Mouse (Mus musculus) testis, postnatal 14 days (tissue): ENCODE results near the gene Cstf1.

ENCODE experiments used
- DNase-seq: peaks from one replicate; pipeline ENCODE4 v3.0.0; 2021; ENCODE audit warnings: low spot score

Cstf1 gene

DNA sequence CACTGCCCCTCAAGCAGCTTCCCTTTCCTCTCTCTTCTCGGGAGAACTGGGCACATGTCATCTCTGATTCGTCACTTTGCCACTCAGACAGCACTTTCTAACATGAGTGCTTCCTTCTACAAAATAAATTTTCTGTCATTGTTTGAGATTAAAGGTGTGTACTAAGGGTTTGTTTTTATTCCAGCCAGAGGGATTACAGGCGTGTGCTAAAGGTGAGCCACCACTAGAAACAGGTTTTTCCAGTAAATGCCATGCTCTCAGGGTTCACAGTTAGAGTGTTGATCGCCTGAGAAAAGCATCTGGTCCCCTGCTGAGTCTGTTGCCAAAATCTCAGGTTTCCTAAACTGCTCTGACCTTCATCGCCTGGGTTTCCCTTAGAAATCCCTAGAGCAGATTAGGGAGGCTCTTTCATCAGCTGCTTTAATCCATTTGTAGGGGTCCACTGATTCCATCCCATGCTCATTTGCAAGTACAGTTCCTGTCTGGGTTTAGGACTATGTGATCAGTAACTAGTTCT, 6.6 kb downstream of the Cstf1 start:
- DNase-seq: no peak

GRCm38 (mm10) chr2:172378332-172378731, 7.9 kb downstream of the Cstf1 start:
- no peak for DNase-seq

DNA sequence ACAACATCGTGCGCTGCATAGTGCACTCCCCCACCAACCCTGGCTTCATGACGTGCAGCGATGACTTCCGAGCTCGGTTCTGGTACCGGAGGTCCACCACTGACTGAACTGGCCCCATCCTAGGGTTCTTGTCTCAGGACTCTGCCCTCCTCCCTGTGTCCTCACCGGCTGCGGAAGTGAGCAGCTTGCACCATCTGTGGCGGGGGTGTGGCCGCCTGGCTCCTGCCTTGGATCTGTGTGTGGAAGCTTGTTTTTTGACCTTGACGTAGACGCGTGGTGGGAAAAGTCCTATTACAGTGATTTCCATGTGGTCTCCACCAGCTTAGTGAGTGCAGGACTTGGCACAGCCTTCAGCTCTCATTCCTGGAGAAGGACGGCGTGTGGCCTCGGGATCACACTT, 10.0 kb downstream of the Cstf1 start:
- no peak for DNase-seq

GRCm38 (mm10) chr2:172381341-172381740, 10.9 kb downstream of the Cstf1 start:
- no peak for DNase-seq

DNA sequence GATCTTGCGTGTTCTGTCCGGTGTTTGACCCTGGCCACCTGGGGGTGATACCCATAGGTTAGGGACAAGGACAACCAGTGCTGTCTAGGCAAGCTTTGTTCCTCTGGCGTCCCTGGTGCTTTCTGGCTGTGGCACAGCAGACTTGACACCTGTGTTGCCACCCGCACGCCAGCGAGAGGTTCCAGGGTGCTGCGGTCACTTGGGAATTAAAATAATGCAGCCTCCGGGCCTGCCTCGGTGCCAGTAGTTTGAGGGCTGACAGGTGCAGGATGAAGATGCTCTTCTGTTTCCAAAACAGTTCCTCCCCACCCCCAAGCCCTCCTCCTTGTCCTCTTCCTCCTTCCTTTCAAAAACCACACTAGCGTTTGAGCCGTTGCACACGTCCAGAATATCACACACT, 11.4 kb downstream of the Cstf1 start:
- DNase-seq: no peak

DNA sequence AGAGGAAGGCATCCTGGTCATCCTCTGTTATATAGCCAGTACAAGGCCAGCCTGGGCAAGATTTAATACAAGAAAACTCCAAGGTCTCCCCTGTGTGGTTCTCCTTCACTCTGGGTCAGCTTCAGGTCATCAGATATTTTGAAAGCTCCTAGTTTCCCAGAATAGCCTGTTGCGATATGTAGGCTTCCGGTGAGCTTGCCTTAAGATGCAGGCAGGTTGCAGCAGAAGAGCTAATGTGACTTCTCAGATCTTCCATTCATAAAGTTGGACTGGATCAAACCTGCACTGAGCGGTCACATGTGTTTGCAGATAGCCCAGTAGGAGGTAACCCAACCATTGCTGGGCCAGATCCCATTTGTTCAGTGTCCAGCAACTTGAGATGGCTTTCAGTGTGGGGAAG, 14.2 kb downstream of the Cstf1 start:
- no peak for DNase-seq

DNA sequence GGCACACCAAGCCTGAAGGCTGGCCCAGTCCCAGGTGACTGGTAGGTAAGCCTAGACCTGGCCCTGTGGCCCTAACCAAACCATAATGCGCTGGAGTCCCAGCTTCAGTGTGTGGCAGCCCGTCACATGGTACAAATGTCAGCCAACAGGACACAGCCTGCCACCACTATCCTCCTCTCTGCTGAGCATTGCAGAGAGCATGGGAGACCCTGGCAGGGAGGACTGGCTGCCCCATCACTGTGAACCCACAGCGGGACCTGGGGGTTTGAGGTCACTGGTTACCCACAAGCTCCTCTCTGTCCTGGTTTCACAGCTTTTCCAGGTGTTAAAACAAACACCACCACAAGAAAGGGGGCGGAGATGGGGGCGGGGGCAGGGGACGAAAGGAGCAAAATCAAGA, 19.9 kb downstream of the Cstf1 start:
- DNase-seq: no peak

DNA sequence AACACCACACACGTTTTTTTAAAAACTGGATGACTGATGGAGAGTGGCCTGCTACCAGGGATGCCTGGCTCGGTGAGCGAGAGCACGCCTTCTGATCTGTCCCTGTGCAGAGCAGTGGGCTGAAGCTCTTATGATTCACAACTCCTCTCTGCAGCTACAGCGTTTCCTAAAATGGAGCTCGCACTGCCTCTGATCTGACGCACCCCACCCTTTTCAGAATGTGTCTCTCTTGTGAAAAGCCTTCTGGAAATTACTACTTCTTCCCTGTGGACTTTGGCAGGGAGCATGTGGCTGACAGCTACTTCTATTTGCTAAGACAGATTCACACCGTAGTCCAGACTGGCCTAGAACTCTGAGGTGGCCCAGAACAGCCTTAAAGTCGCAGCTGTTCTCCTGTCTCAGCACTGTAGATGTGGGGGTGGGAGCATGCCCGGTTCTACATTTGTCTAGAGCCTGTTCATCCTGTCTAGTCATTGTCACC, 21.6 kb downstream of the Cstf1 start:
- no peak for DNase-seq

DNA sequence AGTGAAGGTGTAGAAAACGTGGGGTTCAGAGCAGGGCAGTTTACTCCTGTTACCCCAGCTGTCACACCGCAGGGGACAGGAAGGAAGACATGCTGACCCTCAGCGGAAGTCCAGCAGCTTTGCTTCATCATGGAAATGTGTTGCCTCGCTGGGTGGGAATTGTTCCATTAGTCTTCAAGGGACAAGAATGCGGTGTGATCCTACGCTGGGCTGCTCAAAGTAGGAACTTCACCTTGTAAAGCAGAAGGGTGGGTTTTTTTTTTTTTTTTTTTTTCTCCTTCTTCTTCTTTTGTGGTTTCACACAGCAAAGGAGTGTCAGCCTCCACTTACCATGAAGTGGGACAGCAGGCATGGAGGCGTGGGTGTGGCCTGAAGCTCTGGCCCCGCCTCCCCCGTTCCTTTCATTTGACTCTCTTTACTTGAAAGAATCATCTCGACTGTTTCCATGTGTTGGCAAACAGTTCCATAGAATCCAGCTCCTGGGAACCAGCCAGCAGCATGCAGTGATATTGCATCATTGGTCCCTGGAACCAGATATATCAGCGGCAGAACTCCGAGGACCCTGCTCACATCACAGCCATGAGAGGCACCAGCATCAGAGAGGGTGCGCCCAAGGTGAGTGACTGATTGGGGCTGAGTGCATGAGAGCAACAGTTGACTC, 23.0 kb downstream of the Cstf1 start, which contains the start of gene Cass4:
Cass4 (plus strand) TSS at position 404 of the 661 bp plus-strand sequence.
- no peak for DNase-seq

- DNase-seq: no peak
Measured at GRCm38 (mm10) chr2:172394052-172394392, 23.5 kb downstream of the Cstf1 start.

- DNase-seq: peak; percentile 41
Measured at GRCm38 (mm10) chr2:172394671-172395070, 24.2 kb downstream of the Cstf1 start.

DNA sequence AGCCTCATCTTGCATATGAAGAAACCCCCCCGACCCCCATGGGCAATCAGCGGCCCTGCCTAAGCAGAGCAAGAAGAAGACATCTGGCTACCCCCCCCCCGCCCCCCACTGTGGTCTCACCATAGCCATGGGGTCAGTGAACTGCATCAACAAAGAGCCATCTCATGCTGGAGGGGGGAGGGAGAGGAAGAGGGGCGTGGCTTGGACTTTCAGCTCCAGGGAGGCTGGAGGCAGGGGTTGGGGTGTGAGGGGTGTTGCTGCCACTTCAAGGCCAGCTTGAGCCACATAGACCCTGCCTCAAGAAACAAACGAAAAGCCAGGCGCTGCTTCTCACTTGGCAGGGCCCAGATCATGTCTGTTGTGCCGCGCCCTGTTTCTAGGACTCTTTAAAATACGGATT, 25.5 kb downstream of the Cstf1 start:
- no peak for DNase-seq

DNA sequence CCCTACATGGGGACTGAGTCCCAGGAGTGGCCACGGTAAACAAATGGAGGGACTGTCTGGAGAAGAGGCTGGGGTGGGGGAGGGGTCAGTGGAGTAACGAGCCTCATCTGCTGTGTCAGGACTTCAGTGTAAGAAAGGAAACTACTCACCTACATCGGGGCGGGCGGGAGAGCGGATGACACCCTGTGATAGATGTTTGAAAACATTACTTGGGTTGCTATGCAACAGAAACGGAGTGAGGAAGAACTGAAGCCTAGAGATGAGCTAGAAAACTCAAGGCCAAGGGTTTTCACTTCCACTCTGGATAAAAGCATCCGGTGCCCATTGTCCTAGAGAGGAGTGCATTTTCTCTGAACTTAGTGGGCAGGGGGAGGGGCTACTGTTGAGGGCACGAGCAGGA, 29.4 kb downstream of the Cstf1 start:
- DNase-seq: no peak

- no peak for DNase-seq
Measured at GRCm38 (mm10) chr2:172401116-172401825, 30.8 kb downstream of the Cstf1 start.

- DNase-seq: no peak
Measured at GRCm38 (mm10) chr2:172404239-172404638, 33.8 kb downstream of the Cstf1 start.

DNA sequence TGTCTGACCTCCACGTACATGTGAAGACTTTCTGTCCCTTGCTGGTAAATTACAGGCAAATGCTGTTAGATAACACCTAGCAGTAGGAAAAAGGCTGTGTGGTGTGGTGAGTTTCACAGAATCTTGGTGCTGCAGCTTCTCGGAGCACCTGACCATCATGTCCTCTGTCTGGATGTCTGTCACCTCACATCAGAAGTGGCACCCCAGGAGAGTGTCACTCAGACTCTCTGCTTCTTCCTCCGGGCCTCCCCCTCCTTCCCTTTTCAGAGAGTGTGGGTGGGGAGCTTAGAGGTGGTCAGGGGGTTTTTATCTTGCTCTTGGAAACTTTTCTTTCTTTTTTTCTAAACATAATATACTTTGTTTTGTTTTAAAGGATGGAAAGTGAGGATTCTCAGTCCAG, 34.5 kb downstream of the Cstf1 start:
- DNase-seq: no peak

- no peak for DNase-seq
Measured at GRCm38 (mm10) chr2:172406173-172406572, 35.7 kb downstream of the Cstf1 start.

- no peak for DNase-seq
Measured at GRCm38 (mm10) chr2:172407499-172407898, 37.0 kb downstream of the Cstf1 start.

GRCm38 (mm10) chr2:172410686-172411085, 40.2 kb downstream of the Cstf1 start:
- no peak for DNase-seq

GRCm38 (mm10) chr2:172411091-172411490, 40.6 kb downstream of the Cstf1 start:
- no peak for DNase-seq

DNA sequence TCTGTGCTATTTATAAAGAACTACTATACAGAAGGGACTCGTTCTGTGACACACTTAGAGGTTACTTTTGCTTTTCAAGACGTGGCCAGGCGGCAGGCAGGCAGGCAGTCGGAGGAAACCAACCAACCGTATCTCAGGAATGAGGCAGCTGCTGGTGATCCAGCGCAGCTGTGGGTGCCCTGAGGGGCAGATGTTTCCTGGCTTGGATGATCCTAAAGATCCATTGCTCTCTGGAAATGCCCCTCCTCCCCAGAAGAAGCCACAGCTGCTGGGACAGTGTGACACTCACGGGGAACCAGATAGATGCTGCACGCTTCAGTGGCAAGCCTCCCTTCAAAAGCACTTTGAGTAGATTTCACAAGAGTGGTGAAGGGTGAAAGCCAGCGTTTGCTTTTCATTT, 42.0 kb downstream of the Cstf1 start:
- DNase-seq: no peak

- DNase-seq: no peak
Measured at GRCm38 (mm10) chr2:172413273-172413672, 42.8 kb downstream of the Cstf1 start.

DNA sequence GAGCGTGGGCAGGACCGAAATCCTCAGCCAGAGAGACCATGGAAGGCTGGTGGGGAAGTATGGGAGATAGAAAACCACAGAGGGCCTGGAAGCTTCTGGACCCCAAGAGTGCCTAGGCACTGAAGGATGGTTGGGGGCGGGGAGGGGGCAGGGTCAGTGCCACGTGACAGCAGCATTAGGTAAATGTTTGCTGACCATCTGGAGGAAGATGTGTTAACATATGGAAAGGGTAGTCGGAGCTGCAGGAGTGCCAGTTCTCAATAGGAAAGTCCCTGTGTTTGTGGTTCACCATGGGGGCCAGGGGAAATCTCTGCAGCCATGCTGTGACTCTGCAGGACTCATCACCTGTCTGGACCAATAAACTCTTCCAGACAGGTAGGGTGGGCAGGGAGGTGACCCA, 43.4 kb downstream of the Cstf1 start:
- no peak for DNase-seq

- DNase-seq: no peak
Measured at GRCm38 (mm10) chr2:172416218-172416617, 45.7 kb downstream of the Cstf1 start.
